Mouse (Mus musculus) embryo, embryonic 10 days (tissue): ENCODE data around the gene Gm20777.
"Not testable (repeated sequence)": the region's sequence is repeated elsewhere in the genome, so short reads cannot be mapped to it uniquely, and the experiment has no call there.

ENCODE experiments used
- DNase-seq: peaks from one replicate; pipeline ENCODE4 v3.0.0-alpha.2; 2015; ENCODE audit warnings: low spot score

Gm20777 gene

DNA sequence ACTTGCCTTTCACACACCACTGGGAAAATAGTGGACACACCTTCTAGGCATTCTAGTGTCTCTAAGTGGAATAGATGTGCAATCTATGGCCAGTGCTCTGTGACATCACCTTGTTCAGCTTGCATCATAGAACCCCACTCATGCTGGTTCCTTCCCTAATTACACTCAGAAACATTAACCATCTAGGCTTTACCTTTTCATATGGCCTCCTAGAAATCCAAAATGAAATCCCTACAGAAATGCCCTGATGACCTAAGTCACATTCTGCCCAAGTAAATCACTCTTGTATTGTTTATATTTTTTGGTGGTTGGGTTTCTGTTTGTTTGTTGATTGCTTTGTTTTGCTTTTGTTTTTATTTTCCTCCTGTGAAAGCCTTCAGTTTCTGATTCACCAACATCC lies at the start of gene Gm20777:
TSS of gene Gm20777 (minus strand) at position 101 of the 400 bp plus-strand sequence.
- DNase-seq, result not testable (repeated sequence)

DNA sequence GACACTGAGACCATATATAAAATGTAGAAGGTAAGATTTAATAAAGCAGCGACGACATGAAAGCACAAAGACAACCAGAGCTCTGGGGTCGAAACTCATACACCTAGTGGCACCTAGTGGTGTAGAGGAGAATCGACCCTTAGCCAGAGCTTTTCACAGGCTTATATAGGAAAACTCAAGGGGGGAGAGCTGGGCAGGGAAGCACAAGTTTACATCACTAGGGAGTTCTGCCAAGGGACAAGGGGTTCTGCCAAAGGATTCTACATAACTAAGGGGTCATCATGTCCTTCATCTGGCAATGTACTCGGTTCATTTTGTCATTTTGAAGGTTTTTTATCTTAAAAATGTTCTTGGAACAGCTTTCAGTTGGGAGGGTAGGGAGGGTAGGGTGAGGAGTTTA lies 42.7 kb downstream of the Gm20777 start:
- not testable (repeated sequence) for DNase-seq

DNA sequence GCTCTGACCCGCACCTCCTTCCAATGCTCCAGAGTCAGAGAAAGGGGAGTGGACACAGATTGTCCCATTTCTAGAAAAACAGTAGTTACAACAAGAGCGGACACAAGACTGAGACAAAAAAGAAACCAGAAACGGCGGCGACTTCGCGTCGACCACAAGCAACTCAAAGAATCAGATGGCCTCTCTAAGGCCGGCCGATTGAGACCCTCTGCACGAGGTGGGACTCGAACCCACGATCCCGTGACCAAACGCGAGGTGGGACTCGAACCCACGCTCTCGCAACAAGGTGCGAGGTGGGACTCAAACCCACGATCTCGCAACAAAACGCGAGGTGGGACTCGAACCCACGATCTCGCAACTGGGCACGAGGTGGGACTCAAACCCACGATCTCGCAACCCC lies 43.5 kb downstream of the Gm20777 start:
- DNase-seq, result not testable (repeated sequence)

DNA sequence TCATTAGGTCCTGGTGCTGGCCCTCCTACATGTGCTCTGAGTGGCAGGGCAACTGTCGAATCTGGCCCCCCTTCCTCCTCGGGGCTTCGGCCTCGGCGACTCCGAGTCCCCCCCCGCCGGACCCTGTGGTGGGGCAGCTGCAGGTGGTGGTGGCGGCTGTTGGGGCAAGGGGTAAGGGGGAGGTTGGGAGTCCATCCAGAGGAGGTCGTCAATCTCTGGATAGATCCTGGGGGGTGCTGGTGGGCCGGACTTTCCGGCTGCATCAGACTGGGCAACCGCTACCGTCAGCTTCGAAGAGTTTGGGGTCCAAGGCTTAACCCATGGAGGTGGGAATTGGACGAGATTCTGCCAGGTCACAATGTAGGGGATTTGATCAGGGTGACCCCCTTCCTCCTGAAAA lies 44.0 kb downstream of the Gm20777 start:
- not testable (repeated sequence) for DNase-seq

DNA sequence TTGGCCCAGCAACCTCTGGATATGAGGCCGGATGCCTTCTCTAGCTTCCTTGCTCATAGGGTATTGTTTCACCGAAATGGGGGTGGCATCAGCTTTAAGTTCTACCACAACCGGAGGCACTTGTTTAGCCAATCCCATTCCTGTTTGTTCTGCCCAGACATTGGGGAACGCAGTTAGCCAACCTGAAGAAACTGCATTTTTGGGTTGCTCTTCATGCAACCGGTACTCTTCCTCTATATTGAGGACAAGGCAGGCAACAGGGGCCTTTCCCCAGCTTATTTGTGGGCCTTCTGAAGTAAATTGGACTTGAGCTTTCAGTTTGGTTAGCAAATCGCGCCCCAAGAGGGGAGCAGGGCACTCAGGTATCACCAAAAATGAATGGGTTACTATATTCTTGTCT lies 45.6 kb downstream of the Gm20777 start:
- DNase-seq, result not testable (repeated sequence)
